Mouse (Mus musculus): Measurements from ENCODE around the gene Smarcal1.

DNA sequence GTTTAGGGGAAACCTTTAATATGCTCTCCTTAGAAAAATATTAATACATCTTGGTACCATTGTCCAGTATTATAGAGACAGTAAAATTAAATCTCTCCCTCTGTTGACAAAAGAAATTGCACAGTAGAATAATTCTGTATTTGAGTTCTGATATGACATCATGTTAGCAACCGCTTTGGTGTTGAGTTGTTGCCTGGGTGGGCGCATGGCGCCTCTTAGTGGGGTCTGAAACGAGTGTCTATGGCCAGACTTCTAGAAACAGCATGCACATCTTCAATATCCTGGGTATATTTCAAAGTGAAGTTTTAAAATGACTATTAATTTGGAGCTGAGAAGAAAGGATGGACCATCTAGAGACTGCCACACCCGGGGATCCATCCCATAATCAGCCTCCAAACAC, 19.8 kb downstream of the Smarcal1 start:
- TF ChIP-seq CTCF (IDR thresholded peaks at IDR 0.05; ENCODE audit: borderline replicate concordance, insufficient read depth, low read length) (no peak), POLR2A (IDR thresholded peaks at IDR 0.05; ENCODE audit: low read depth, low read length) (no peak)
